Mouse (Mus musculus) spleen, adult 2 months (tissue): Measurements from ENCODE around the gene Zfp423. TPM values are rescaled to one million over a fixed set of nuclear protein-coding genes. Genes with fewer than 3 reads are reported as not detected.

ENCODE experiments used
- DNase-seq, 2 experiments: peaks; one replicate each; pipeline versions ENCODE4 v3.0.0 to v3.0.0-alpha.2; 2012 to 2021; ENCODE audit warnings: low spot score in 2 of 2, low read depth in 1 of 2
- H3K27ac ChIP-seq: fragments of 200-500 bp; 2 replicates; pipeline ENCODE4 v1.5.1; 2012; ENCODE audit warnings: low read length, inconsistent platforms; ENCODE audit not compliant: insufficient read depth
- H3K27me3 ChIP-seq: fragments of 200-500 bp; 2 replicates; pipeline ENCODE4 v1.6.1; 2012; ENCODE audit warnings: mild to moderate bottlenecking, moderate library complexity, low read length, inconsistent platforms; ENCODE audit not compliant: control insufficient read depth, insufficient read depth
- H3K36me3 ChIP-seq: fragments of 200-500 bp; 2 replicates; pipeline ENCODE4 v1.6.1; 2012; ENCODE audit warnings: mild to moderate bottlenecking, low read length, inconsistent platforms; ENCODE audit not compliant: control insufficient read depth, insufficient read depth
- H3K4me1 ChIP-seq: fragments of 200-500 bp; 2 replicates; pipeline ENCODE4 v1.6.1; 2011; ENCODE audit warnings: inconsistent platforms; ENCODE audit not compliant: control insufficient read depth, insufficient read depth, insufficient read length
- H3K4me3 ChIP-seq: fragments of 200-500 bp; 2 replicates; pipeline ENCODE4 v1.5.1; 2011; ENCODE audit warnings: mild to moderate bottlenecking, inconsistent platforms; ENCODE audit not compliant: insufficient read depth, insufficient read length; ENCODE audit errors: extremely low read depth
- CTCF ChIP-seq: fragments of 200-500 bp; IDR thresholded peaks from 2 replicates; pipeline ENCODE4 v1.5.1; 2011; ENCODE audit warnings: mild to moderate bottlenecking, inconsistent platforms; ENCODE audit not compliant: insufficient read depth, insufficient read length, insufficient replicate concordance; ENCODE audit errors: extremely low read depth
- POLR2A ChIP-seq: fragments of 200-500 bp; IDR thresholded peaks from 2 replicates; pipeline ENCODE4 v1.6.1; 2011; ENCODE audit warnings: low read depth, low read length, inconsistent platforms
- WGBS: fragments of 180-500 bp; shearing (Covaris S2); methylation state at CpG from one replicate; pipeline ENCODE4 v1.1.7; 2018; 5-methylcytosine and 5-hydroxymethylcytosine counted together
- polyA plus RNA-seq: library from polyadenylated mRNA; depleted of rRNA; stranded (reverse); fragments of >200 nt; gene quantifications from 2 replicates; pipeline ENCODE4 v1.2.3, GENCODE M21; 2012

The Zfp423 gene
- polyA plus RNA-seq, 1 experiment: 4.6 TPM

- WGBS: 55% methylated on average over 28 of the region's 28 CpGs
- H3K27me3 ChIP-seq: no peaks in the 10 kb centered on the region
- no peaks in the 10 kb centered on the region for H3K36me3 ChIP-seq
- H3K4me3 ChIP-seq: no peak overlapping the region
- TF ChIP-seq POLR2A (no peak), CTCF (no peak)
- DNase-seq: no peak
- H3K4me1 ChIP-seq: no peaks in the 10 kb centered on the region
- no peak overlapping the region for H3K27ac ChIP-seq
These were observed 269.0 kb downstream of the Zfp423 start for GRCm38 (mm10) chr8:87690100-87691095.

GRCm38 (mm10) chr8:87689192-87689591 lies 270.2 kb downstream of the Zfp423 start:
- 49% methylated on average over 6 of the region's 6 CpGs for WGBS
- TF ChIP-seq CTCF (no peak), POLR2A (no peak)
- H3K27ac ChIP-seq: no peak overlapping the region
- no peaks in the 10 kb centered on the region for H3K36me3 ChIP-seq
- H3K4me1 ChIP-seq: no peaks in the 10 kb centered on the region
- H3K27me3 ChIP-seq: no peaks in the 10 kb centered on the region
- no peak for DNase-seq
- H3K4me3 ChIP-seq: no peak overlapping the region

- TF ChIP-seq CTCF: no peak
- no peak for TF ChIP-seq POLR2A
- H3K4me3 ChIP-seq: no peak overlapping the region
- 88% methylated on average over 4 of the region's 4 CpGs for WGBS
- no peaks in the 10 kb centered on the region for H3K27me3 ChIP-seq
- H3K36me3 ChIP-seq: no peaks in the 10 kb centered on the region
- H3K4me1 ChIP-seq: no peaks in the 10 kb centered on the region
- no peak for DNase-seq
- H3K27ac ChIP-seq: no peak overlapping the region
These were observed 271.0 kb downstream of the Zfp423 start for GRCm38 (mm10) chr8:87688348-87688747.

- Histone ChIP-seq H3K36me3 (no peaks in the 10 kb centered on the region), H3K27ac (no peak overlapping the region), H3K4me3 (no peak overlapping the region), H3K4me1 (no peaks in the 10 kb centered on the region), H3K27me3 (no peaks in the 10 kb centered on the region)
- WGBS: 90% methylated on average over 10 of the region's 10 CpGs
- TF ChIP-seq CTCF: no peak
- TF ChIP-seq POLR2A: no peak
- no peak for DNase-seq
These were observed 272.3 kb downstream of the Zfp423 start for GRCm38 (mm10) chr8:87686986-87687698.

GRCm38 (mm10) chr8:87686026-87686425 lies 273.4 kb downstream of the Zfp423 start:
- H3K27me3 ChIP-seq: no peaks in the 10 kb centered on the region
- WGBS: 80% methylated on average over 3 of the region's 3 CpGs
- no peak overlapping the region for H3K4me3 ChIP-seq
- no peak for DNase-seq
- H3K36me3 ChIP-seq: no peaks in the 10 kb centered on the region
- H3K4me1 ChIP-seq: no peaks in the 10 kb centered on the region
- H3K27ac ChIP-seq: no peak overlapping the region
- TF ChIP-seq CTCF (no peak), POLR2A (no peak)

GRCm38 (mm10) chr8:87685392-87685791 lies 274.0 kb downstream of the Zfp423 start:
- 83% methylated on average over 8 of the region's 8 CpGs for WGBS
- no peak for DNase-seq
- H3K27me3 ChIP-seq: no peaks in the 10 kb centered on the region
- H3K36me3 ChIP-seq: no peaks in the 10 kb centered on the region
- H3K4me3 ChIP-seq: no peak overlapping the region
- TF ChIP-seq POLR2A: no peak
- TF ChIP-seq CTCF: no peak
- H3K27ac ChIP-seq: no peak overlapping the region
- no peaks in the 10 kb centered on the region for H3K4me1 ChIP-seq

GRCm38 (mm10) chr8:87682066-87682465 lies 277.3 kb downstream of the Zfp423 start:
- Histone ChIP-seq H3K27ac (no peak overlapping the region), H3K4me1 (no peaks in the 10 kb centered on the region), H3K4me3 (no peak overlapping the region), H3K27me3 (no peaks in the 10 kb centered on the region), H3K36me3 (no peaks in the 10 kb centered on the region)
- 37% methylated on average over 3 of the region's 3 CpGs for WGBS
- TF ChIP-seq CTCF (no peak), POLR2A (no peak)
- DNase-seq: no peak
